Mouse (Mus musculus) layer of hippocampus, postnatal 25 days (tissue): ENCODE measurements around the gene Nlgn3. TPM values are rescaled to one million over a fixed set of nuclear protein-coding genes. Genes with fewer than 3 reads are reported as not detected.
"Not testable (repeated sequence)": the region's sequence is repeated elsewhere in the genome, so short reads cannot be mapped to it uniquely, and the experiment has no call there.

Experiments
- DNase-seq, 2 experiments: peaks; one replicate each; pipeline ENCODE4 v3.0.0; 2022; ENCODE audit warnings: mixed read lengths in 2 of 2, low spot score in 1 of 2; ENCODE audit errors: extremely low spot score in 1 of 2
- total RNA-seq, 2 experiments: library from RNA; stranded (reverse); gene quantifications; 2 replicates each; pipeline ENCODE4 v1.2.3; 2021

Nlgn3 gene
- total RNA-seq, 2 experiments from 2014 or later = 194 to 212 TPM

GRCm38 (mm10) chrX:101299473-101300426 lies 782 bp downstream of the Nlgn3 start:
- DNase-seq = no peak

GRCm38 (mm10) chrX:101300427-101301030 lies 1.6 kb downstream of the Nlgn3 start:
- no peak for DNase-seq

GRCm38 (mm10) chrX:101301654-101302053 lies 2.7 kb downstream of the Nlgn3 start:
- DNase-seq = no peak

DNA sequence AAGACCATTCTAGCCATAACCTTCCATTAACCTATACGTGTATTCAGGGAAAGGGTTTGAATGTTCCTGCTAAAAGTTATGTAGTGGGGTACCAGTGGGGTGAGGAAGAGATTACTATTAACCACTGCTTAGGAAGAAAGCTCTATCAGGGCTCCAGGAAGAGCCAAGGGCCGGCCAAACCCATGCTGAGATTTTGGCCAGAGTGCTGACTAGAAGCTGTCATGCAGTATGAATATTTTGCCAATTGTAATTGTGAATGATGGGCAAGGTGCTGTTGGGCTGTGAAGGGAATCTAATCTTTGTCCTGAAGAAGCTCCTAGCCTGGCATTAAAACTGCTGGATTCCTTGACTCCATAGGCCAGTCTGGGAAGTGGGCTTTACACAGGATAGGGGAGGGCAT lies 5.7 kb downstream of the Nlgn3 start:
- no peak for DNase-seq

DNA sequence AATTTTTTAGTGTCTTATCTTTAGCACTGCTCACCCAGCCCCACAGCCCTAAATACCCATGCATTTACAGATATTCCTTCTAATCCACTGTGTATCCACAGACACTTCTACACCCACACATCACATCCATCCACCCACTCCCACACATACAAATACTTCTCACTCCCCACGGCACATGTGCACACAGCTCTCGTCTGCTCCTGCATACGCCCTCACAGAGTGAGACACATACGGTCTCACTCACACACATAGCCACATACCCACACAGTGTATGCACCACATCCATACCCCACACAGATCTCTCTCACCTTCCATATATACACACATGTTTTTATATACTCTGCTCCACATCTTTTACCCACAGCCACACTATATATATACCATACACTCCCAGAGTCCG lies 10.3 kb downstream of the Nlgn3 start:
- DNase-seq = no peak

- peak; percentile 40 to 51 for DNase-seq
Observed at GRCm38 (mm10) chrX:101313625-101314359, 14.8 kb downstream of the Nlgn3 start.

DNA sequence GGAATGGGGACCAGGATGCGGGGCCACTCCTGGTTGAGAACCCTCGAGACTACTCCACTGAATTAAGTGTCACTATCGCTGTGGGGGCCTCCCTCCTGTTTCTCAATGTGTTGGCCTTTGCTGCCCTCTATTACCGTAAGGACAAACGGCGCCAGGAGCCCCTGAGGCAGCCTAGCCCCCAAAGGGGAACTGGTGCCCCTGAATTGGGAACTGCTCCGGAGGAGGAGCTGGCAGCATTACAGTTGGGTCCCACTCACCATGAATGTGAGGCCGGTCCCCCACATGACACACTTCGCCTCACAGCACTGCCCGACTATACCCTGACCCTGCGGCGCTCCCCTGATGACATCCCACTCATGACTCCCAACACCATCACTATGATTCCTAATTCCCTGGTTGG lies 20.8 kb downstream of the Nlgn3 start:
- DNase-seq = no peak

GRCm38 (mm10) chrX:101325989-101326899 lies 27.3 kb downstream of the Nlgn3 start:
- no peak for DNase-seq

- DNase-seq = peak in 1 of 2 experiments; percentile 59
Observed at GRCm38 (mm10) chrX:101329372-101330028, 30.5 kb downstream of the Nlgn3 start.

- no peak for DNase-seq
Observed at GRCm38 (mm10) chrX:101332031-101332374, 33.0 kb downstream of the Nlgn3 start.

- peak; percentile 57 to 66 for DNase-seq
Observed at GRCm38 (mm10) chrX:101332375-101333211, 33.6 kb downstream of the Nlgn3 start.

DNA sequence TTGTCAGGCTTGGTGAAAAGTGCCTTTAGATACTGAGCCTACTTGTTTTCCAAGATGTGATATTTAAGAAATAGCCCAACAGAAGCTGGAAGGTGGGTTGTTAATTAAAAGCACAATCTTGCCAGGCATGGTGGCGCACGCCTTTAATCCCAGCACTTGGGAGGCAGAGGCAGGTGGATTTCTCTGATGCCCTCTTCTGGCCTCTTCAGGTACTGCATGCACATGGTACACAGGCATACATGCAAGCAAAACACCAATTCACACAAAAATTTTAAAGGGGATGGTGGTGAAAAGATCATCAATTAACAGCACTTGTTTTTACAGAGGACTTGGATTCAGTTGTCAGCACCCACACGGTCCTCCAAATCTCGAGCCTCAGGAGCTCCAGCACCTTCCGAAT lies 35.6 kb downstream of the Nlgn3 start:
- DNase-seq = no peak

GRCm38 (mm10) chrX:101338666-101339065 lies 39.7 kb downstream of the Nlgn3 start:
- DNase-seq = no peak

- not testable (repeated sequence) for DNase-seq
Observed at GRCm38 (mm10) chrX:101342837-101343236, 43.9 kb downstream of the Nlgn3 start.

- DNase-seq = no peak
Observed at GRCm38 (mm10) chrX:101345456-101345855, 46.5 kb downstream of the Nlgn3 start.

DNA sequence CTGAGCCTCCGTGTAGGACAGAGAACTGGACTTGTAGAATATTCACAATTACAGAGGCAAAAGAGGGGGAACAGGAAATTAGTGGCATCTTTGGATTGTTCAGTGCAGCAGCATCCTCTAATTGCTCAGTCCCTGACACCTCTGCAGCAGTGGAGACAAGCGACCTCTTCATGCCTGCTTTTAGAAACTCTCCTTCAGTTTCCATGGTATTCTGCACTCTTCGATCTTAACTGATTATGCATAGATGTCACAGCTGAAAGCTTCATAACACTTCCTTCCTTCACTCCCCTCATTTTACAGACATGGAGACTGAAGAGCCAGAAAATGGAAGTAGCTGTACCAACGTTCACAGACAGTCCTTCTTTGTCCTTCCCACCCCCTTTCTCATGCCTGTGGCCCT lies 47.5 kb downstream of the Nlgn3 start:
- no peak for DNase-seq

GRCm38 (mm10) chrX:101351188-101351587 lies 52.2 kb downstream of the Nlgn3 start:
- DNase-seq = no peak

- not testable (repeated sequence) for DNase-seq
Observed at GRCm38 (mm10) chrX:101358902-101359301, 59.9 kb downstream of the Nlgn3 start.

DNA sequence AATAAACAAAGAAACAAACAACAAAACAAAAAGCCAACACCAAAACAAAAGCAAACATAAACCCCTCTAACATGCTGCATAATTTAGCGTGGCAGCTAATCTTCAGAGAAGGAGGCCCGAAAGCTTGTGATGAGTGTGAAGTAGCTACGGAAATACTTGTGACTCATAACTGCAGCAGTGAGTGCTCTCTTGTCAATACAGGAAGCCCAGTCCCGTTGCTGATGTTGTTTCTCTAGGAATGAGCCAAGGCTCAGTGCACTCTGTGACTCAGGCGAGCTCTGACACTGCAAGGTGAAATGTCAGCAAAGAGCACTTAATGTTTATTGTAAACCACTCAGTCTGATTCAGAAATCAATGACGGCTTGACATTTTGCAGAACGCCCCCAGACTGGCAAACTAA lies 70.0 kb downstream of the Nlgn3 start:
- DNase-seq = no peak
